Mouse (Mus musculus) left cerebral cortex, adult 2 months (tissue): ENCODE measurements around the gene Plekha6. TPM values are rescaled to one million over a fixed set of nuclear protein-coding genes. Genes with fewer than 3 reads are reported as not detected.
A peak's percentile ranks its signal among the peaks of the same experiment; 100 is the strongest.
"Not testable (repeated sequence)": the region's sequence is repeated elsewhere in the genome, so short reads cannot be mapped to it uniquely, and the experiment has no call there.

Experiments used
- DNase-seq, 2 experiments: peaks; one replicate each; pipeline ENCODE4 v3.0.0; 2021 to 2022; ENCODE audit warnings: low spot score in 2 of 2, mixed read lengths in 1 of 2; ENCODE audit errors: extremely low spot score in 1 of 2
- H3K27ac ChIP-seq: fragments of 200-600 bp; 2 replicates; pipeline ENCODE4 v1.8.1; 2022
- H3K4me3 ChIP-seq: fragments of 200-600 bp; 2 replicates; pipeline ENCODE4 v1.8.1; 2022
- CTCF ChIP-seq: fragments of 200-600 bp; IDR thresholded peaks from 2 replicates; pipeline ENCODE4 v1.8.1; 2022; ENCODE audit warnings: antibody characterized with exemption, mild to moderate bottlenecking, moderate library complexity
- intact Hi-C: fragments of 180-260 bp; cut with DNase I; formaldehyde crosslinking; loops from one replicate; pipeline ENCODE4 v1.15.1; 2025
- total RNA-seq, 2 experiments: library from RNA; stranded (reverse); gene quantifications; 2 replicates each; pipeline ENCODE4 v1.2.3; 2021

Plekha6 gene
- total RNA-seq, 2 experiments from 2014 or later = 94.2 to 96.3 TPM

GRCm38 (mm10) chr1:133327094-133327493 is 163.1 kb downstream of the Plekha6 start:
- no peak for DNase-seq
- TF ChIP-seq CTCF = no peak; the same call in 1 of the 2 replicates
- intact Hi-C loops = no loop called here

GRCm38 (mm10) chr1:133328299-133328795 is 164.3 kb downstream of the Plekha6 start:
- no peak for DNase-seq
- no peak for TF ChIP-seq CTCF
- Histone ChIP-seq H3K4me3 (no peak overlapping the region), H3K27ac (no peak overlapping the region)
- intact Hi-C loops = no loop called here

More at GRCm38 (mm10) chr1:133327094-133327493, 163.1 kb downstream of the Plekha6 start:
- Histone ChIP-seq H3K4me3 (no peak overlapping the region), H3K27ac (no peak overlapping the region)

- no peak overlapping the region for H3K27ac ChIP-seq
- intact Hi-C loops = no loop called here
- DNase-seq = no peak
- TF ChIP-seq CTCF = no peak
- peak overlapping the region; percentile 20; the same call in 1 of the 2 replicates for H3K4me3 ChIP-seq
Measured at GRCm38 (mm10) chr1:133328896-133329637, 165.1 kb downstream of the Plekha6 start.

- no peak for TF ChIP-seq CTCF
- Histone ChIP-seq H3K27ac (no peak overlapping the region), H3K4me3 (no peak overlapping the region; the same call in 1 of the 2 replicates)
- DNase-seq = no peak
- intact Hi-C loops = no loop called here
Measured at GRCm38 (mm10) chr1:133329638-133329964, 165.6 kb downstream of the Plekha6 start.

GRCm38 (mm10) chr1:133331142-133331541 is 167.1 kb downstream of the Plekha6 start:
- intact Hi-C loops = no loop called here
- no peak for TF ChIP-seq CTCF
- peak overlapping the region; percentile 28; the same call in 1 of the 2 replicates for H3K27ac ChIP-seq
- H3K4me3 ChIP-seq = no peak overlapping the region
- no peak for DNase-seq

- Histone ChIP-seq H3K27ac (peak overlapping the region; percentile 75), H3K4me3 (no peak overlapping the region)
- DNase-seq = no peak
- no peak for TF ChIP-seq CTCF
- intact Hi-C loops = no loop called here
Measured at GRCm38 (mm10) chr1:133332656-133333430, 168.8 kb downstream of the Plekha6 start.

- Histone ChIP-seq H3K27ac (no peak overlapping the region), H3K4me3 (no peak overlapping the region)
- DNase-seq = no peak
- no peak for TF ChIP-seq CTCF
- intact Hi-C loops = no loop called here
Measured at GRCm38 (mm10) chr1:133333937-133334336, 169.9 kb downstream of the Plekha6 start.

- DNase-seq, H3K4me3 ChIP-seq, intact Hi-C loops: not testable (repeated sequence)
Measured at GRCm38 (mm10) chr1:133340403-133340802, 176.4 kb downstream of the Plekha6 start.

GRCm38 (mm10) chr1:133344357-133344756 is 180.3 kb downstream of the Plekha6 start:
- no peak for TF ChIP-seq CTCF
- intact Hi-C loops = no loop called here
- DNase-seq = no peak
- Histone ChIP-seq H3K27ac (no peak overlapping the region), H3K4me3 (no peak overlapping the region)

More at GRCm38 (mm10) chr1:133340403-133340802, 176.4 kb downstream of the Plekha6 start:
- H3K27ac ChIP-seq = not testable (repeated sequence)

GRCm38 (mm10) chr1:133346531-133346930 is 182.5 kb downstream of the Plekha6 start:
- H3K4me3 ChIP-seq = no peak overlapping the region
- no peak overlapping the region for H3K27ac ChIP-seq
- intact Hi-C loops = no loop called here
- no peak for DNase-seq
- TF ChIP-seq CTCF = no peak

GRCm38 (mm10) chr1:133347226-133347625 is 183.2 kb downstream of the Plekha6 start:
- no peak for DNase-seq
- intact Hi-C loops = no loop called here
- Histone ChIP-seq H3K4me3 (no peak overlapping the region), H3K27ac (no peak overlapping the region)
- TF ChIP-seq CTCF = no peak
